Mouse (Mus musculus) gastrocnemius, postnatal 36 days (tissue): Measurements from ENCODE around the gene Chka. TPM values are rescaled to one million over a fixed set of nuclear protein-coding genes. Genes with fewer than 3 reads are reported as not detected.
A peak's percentile ranks its signal among the peaks of the same experiment; 100 is the strongest.

Experiments used
- DNase-seq, 2 experiments: peaks; one replicate each; pipeline ENCODE4 v3.0.0; 2022
- intact Hi-C: fragments of 180-260 bp; cut with DNase I; formaldehyde crosslinking; loops from one replicate; pipeline ENCODE4 v1.15.1; 2025
- total RNA-seq, 2 experiments: library from RNA; stranded (reverse); gene quantifications; 2 replicates each; pipeline ENCODE4 v1.2.3; 2021

The Chka gene
- total RNA-seq, 2 experiments from 2014 or later: 1.4 to 2.4 TPM

- DNase-seq: peak in 1 of 2 experiments; percentile 19
- intact Hi-C loops: no loop called here
Measured at GRCm38 (mm10) chr19:3845803-3846406, 5.7 kb upstream of the Chka start.

- intact Hi-C loops: no loop called here
- no peak for DNase-seq
Measured at GRCm38 (mm10) chr19:3846676-3847604, 4.6 kb upstream of the Chka start.

- intact Hi-C loops: no loop called here
- no peak for DNase-seq
Measured at GRCm38 (mm10) chr19:3847711-3848110, 3.9 kb upstream of the Chka start.

- intact Hi-C loops: no loop called here
- DNase-seq: no peak
Measured at GRCm38 (mm10) chr19:3848207-3848808, 3.3 kb upstream of the Chka start.

- DNase-seq: no peak
- intact Hi-C loops: no loop called here
Measured at GRCm38 (mm10) chr19:3849251-3849650, 2.3 kb upstream of the Chka start.

- no peak for DNase-seq
- intact Hi-C loops: no loop called here
Measured at GRCm38 (mm10) chr19:3850076-3850475, 1.5 kb upstream of the Chka start.

GRCm38 (mm10) chr19:3850847-3851469, 615 bp upstream of the Chka start:
- intact Hi-C loops: no loop called here

GRCm38 (mm10) chr19:3851979-3852681, 557 bp downstream of the Chka start:
- peak in 1 of 2 experiments; percentile 36 for DNase-seq
- intact Hi-C loops: no loop called here

More at GRCm38 (mm10) chr19:3850847-3851469, 615 bp upstream of the Chka start:
- no peak for DNase-seq

- intact Hi-C loops: no loop called here
- DNase-seq: no peak
Measured at GRCm38 (mm10) chr19:3853121-3853520, 1.5 kb downstream of the Chka start.

GRCm38 (mm10) chr19:3853891-3854290, 2.3 kb downstream of the Chka start:
- intact Hi-C loops: no loop called here
- no peak for DNase-seq

- intact Hi-C loops: no loop called here
- DNase-seq: no peak
Measured at GRCm38 (mm10) chr19:3855091-3855490, 3.5 kb downstream of the Chka start.

- DNase-seq: no peak
- intact Hi-C loops: no loop called here
Measured at GRCm38 (mm10) chr19:3855601-3856000, 4.0 kb downstream of the Chka start.

- DNase-seq: no peak
- intact Hi-C loops: no loop called here
Measured at GRCm38 (mm10) chr19:3857220-3857619, 5.6 kb downstream of the Chka start.

GRCm38 (mm10) chr19:3862713-3863112, 11.1 kb downstream of the Chka start:
- intact Hi-C loops: no loop called here
- no peak for DNase-seq

- no peak for DNase-seq
- intact Hi-C loops: no loop called here
Measured at GRCm38 (mm10) chr19:3864960-3865359, 13.4 kb downstream of the Chka start.

- intact Hi-C loops: no loop called here
- DNase-seq: no peak
Measured at GRCm38 (mm10) chr19:3868290-3868689, 16.7 kb downstream of the Chka start.

- intact Hi-C loops: no loop called here
- no peak for DNase-seq
Measured at GRCm38 (mm10) chr19:3871468-3871867, 19.9 kb downstream of the Chka start.

GRCm38 (mm10) chr19:3872373-3872772, 20.8 kb downstream of the Chka start:
- intact Hi-C loops: no loop called here
- no peak for DNase-seq

GRCm38 (mm10) chr19:3875045-3875444, 23.5 kb downstream of the Chka start:
- no peak for DNase-seq
- intact Hi-C loops: no loop called here
